Comparison of ENCODE assay signal across 8 mouse cellular contexts in genomic region chr6:53721595-53721994, GRCm38 (mm10).
A peak's percentile ranks its signal among the peaks of the same experiment; 100 is the strongest.
DNase-seq lines count a peak whose midpoint lies in the region; ATAC-seq and TF ChIP-seq lines count a peak whose summit lies in the region.
"Had no signal": no experiment of that assay in that cellular context is flagged by ENCODE, and none has a peak within 500 bp of the region (broad histone marks: within the 10 kb centered on the region; RNA-seq: fewer than 3 reads in every experiment).

No protein-coding gene starts in this region.

- peaks cover 13% of the 10 kb centered on the region; the same call in 1 of the 2 replicates for H3K27me3 ChIP-seq in forebrain, embryonic 10.5 days (ENCODE audit: poor library complexity, severe bottlenecking)
- no peaks in the 10 kb centered on the region for H3K27me3 ChIP-seq in heart, postnatal 0 days (ENCODE audit: control insufficient read depth, insufficient read depth, low read length)

- peak; percentile 93 for TF ChIP-seq CTCF in heart, postnatal 0 days (IDR thresholded peaks at IDR 0.05; ENCODE audit: low read depth)

- no peaks in the 10 kb centered on the region for H3K9me3 ChIP-seq in forebrain, embryonic 10.5 days
- H3K9me3 ChIP-seq in heart, postnatal 0 days (replicated peaks; ENCODE audit: control insufficient read depth, low read length): no peaks in the 10 kb centered on the region

- 0 out of 2 replicates have a peak, but pooled peaks cover 6% of the 10 kb centered on the region for H3K4me1 ChIP-seq in forebrain, embryonic 10.5 days
- no peaks in the 10 kb centered on the region for H3K4me1 ChIP-seq in heart, postnatal 0 days (ENCODE audit: control insufficient read depth, insufficient read depth)
- H3K4me1 ChIP-seq: megakaryocyte, embryonic 14.5 days had no signal

- TF ChIP-seq EP300 in heart, postnatal 0 days (IDR thresholded peaks at IDR 0.05; ENCODE audit: low read depth): no peak

- 15% methylated on average over 9 of the region's 9 CpGs for WGBS in forebrain, embryonic 10.5 days
- WGBS in heart, postnatal 0 days: 12% methylated on average over 9 of the region's 9 CpGs

- no peak overlapping the region for H3K27ac ChIP-seq in forebrain, embryonic 10.5 days
- no peak overlapping the region for H3K27ac ChIP-seq in heart, postnatal 0 days (ENCODE audit: low read depth)

- H3K4me2 ChIP-seq in heart, postnatal 0 days (ENCODE audit: low read depth, low read length): no peak overlapping the region

- ATAC-seq in heart, postnatal 0 days (ENCODE audit: insufficient read depth, low read depth): peak; percentile 60
- ATAC-seq in megakaryocyte progenitor cell, adult 5-6 weeks (replicated peaks; ENCODE audit: poor library complexity): peak; percentile 57

- no peak overlapping the region for H3K4me3 ChIP-seq in forebrain, embryonic 10.5 days
- H3K4me3 ChIP-seq in heart, postnatal 0 days (ENCODE audit: low read depth, low read length): no peak overlapping the region
- H3K4me3 ChIP-seq: megakaryocyte, embryonic 14.5 days had no signal

- DNase-seq in NIH3T3 (ENCODE audit: low read depth): peak; percentile 50
- DNase-seq in brain, adult 2 months (ENCODE audit: low read depth, low spot score): peak; percentile 73
- DNase-seq in forebrain, embryonic 10.5 days (ENCODE audit: extremely low spot score, low spot score): peak; percentile 68
- peak; percentile 60 for DNase-seq in heart, postnatal 0 days (ENCODE audit: low spot score)
- peak; percentile 45 to 60 for DNase-seq in layer of hippocampus, postnatal 14 days (ENCODE audit: low spot score in 2 of 2)
- DNase-seq in spleen, adult 18-20 months: peak; percentile 22 to 67

- H3K9ac ChIP-seq in heart, postnatal 0 days (replicated peaks; ENCODE audit: low read depth, low read length): no peak overlapping the region

- H3K36me3 ChIP-seq in forebrain, embryonic 10.5 days (replicated peaks): no peaks in the 10 kb centered on the region
- no peaks in the 10 kb centered on the region for H3K36me3 ChIP-seq in heart, postnatal 0 days (replicated peaks; ENCODE audit: control insufficient read depth, insufficient read depth, low read length)
